Mouse (Mus musculus) stomach, postnatal 0 days (tissue): Measurements from ENCODE around the gene Zranb1.

ENCODE experiments used
- CTCF ChIP-seq: IDR thresholded peaks from 2 replicates; pipeline ENCODE4 v1.5.1; 2016; ENCODE audit warnings: antibody characterized with exemption, low read depth, mild to moderate bottlenecking, moderate library complexity
- EP300 ChIP-seq: optimal IDR thresholded peaks from 2 replicates; pipeline ENCODE3; 2016; ENCODE audit warnings: antibody characterized with exemption

- TF ChIP-seq CTCF (no peak), EP300 (no peak)
Observed at GRCm38 (mm10) chr7:133013923-133014322, 83.0 kb downstream of the Zranb1 start.
